Comparison of ENCODE assay signal across 8 mouse cellular contexts in the genomic region with DNA sequence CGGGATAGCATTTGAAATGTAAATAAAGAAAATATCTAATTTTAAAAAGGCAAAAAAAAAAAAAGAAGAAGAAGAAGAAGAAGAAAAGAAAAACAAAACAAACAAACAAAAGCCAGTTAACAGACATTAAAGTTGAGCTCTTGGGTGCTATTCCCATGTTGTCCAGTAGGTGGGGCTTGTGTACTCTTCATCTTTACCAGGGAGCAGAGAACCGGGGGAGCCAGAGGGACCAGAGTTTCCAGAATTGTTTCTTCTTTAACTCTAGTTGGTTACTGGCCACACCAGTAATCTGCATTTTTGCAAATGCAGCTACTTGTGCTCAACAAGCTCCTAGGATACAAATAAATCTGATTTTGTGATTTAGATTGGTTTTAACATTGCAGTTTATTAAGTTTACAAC.
DNase-seq lines count a peak whose midpoint lies in the region; ATAC-seq and TF ChIP-seq lines count a peak whose summit lies in the region.

No protein-coding gene starts in this region.

- TF ChIP-seq CTCF in bone marrow macrophage, adult 2 months (IDR thresholded peaks at IDR 0.05; ENCODE audit: low read depth, low read length), result 0 out of 2 replicates have a peak, but pooled peaks have one; percentile 11
- TF ChIP-seq CTCF in testis, adult 2 months (IDR thresholded peaks at IDR 0.05; ENCODE audit: control insufficient read depth, insufficient read depth, insufficient replicate concordance, low read depth, low read length), result peak; percentile 40; the same call in 1 of the 2 replicates

- no peaks in the 10 kb centered on the region for H3K36me3 ChIP-seq in hindbrain, embryonic 10.5 days
- no peaks in the 10 kb centered on the region for H3K36me3 ChIP-seq in hindbrain, embryonic 13.5 days
- H3K36me3 ChIP-seq in embryonic facial prominence, embryonic 11.5 days (replicated peaks; ENCODE audit: control insufficient read depth, insufficient read depth, low read depth, low read length), result no peaks in the 10 kb centered on the region
- no peaks in the 10 kb centered on the region for H3K36me3 ChIP-seq in midbrain, embryonic 15.5 days (replicated peaks)
- H3K36me3 ChIP-seq in testis, adult 2 months (ENCODE audit: control insufficient read depth, insufficient read depth, low read length), result no peaks in the 10 kb centered on the region

- no peak overlapping the region for H3K9ac ChIP-seq in hindbrain, embryonic 13.5 days
- no peak overlapping the region for H3K9ac ChIP-seq in embryonic facial prominence, embryonic 11.5 days (replicated peaks; ENCODE audit: low read length)
- H3K9ac ChIP-seq in midbrain, embryonic 15.5 days, result no peak overlapping the region

- no peak overlapping the region for H3K27ac ChIP-seq in hindbrain, embryonic 10.5 days
- H3K27ac ChIP-seq in hindbrain, embryonic 13.5 days, result no peak overlapping the region
- no peak overlapping the region for H3K27ac ChIP-seq in bone marrow macrophage, adult 2 months (ENCODE audit: insufficient read depth, low read depth, low read length)
- no peak overlapping the region for H3K27ac ChIP-seq in embryonic facial prominence, embryonic 11.5 days (replicated peaks; ENCODE audit: low read depth, low read length)
- H3K27ac ChIP-seq in midbrain, embryonic 15.5 days, result no peak overlapping the region
- H3K27ac ChIP-seq in testis, adult 2 months (ENCODE audit: control insufficient read depth, insufficient read depth, low read depth, low read length), result no peak overlapping the region

- H3K4me1 ChIP-seq in hindbrain, embryonic 10.5 days (replicated peaks), result no peaks in the 10 kb centered on the region
- no peaks in the 10 kb centered on the region for H3K4me1 ChIP-seq in hindbrain, embryonic 13.5 days (replicated peaks)
- no peaks in the 10 kb centered on the region for H3K4me1 ChIP-seq in bone marrow macrophage, adult 2 months (ENCODE audit: control insufficient read depth, insufficient read depth, low read length)
- no peaks in the 10 kb centered on the region for H3K4me1 ChIP-seq in embryonic facial prominence, embryonic 11.5 days (ENCODE audit: control insufficient read depth, insufficient read depth, low read length)
- no peaks in the 10 kb centered on the region for H3K4me1 ChIP-seq in midbrain, embryonic 15.5 days
- no peaks in the 10 kb centered on the region for H3K4me1 ChIP-seq in testis, adult 2 months (ENCODE audit: control insufficient read depth, insufficient read depth, low read length)

- no peaks in the 10 kb centered on the region for H3K9me3 ChIP-seq in hindbrain, embryonic 10.5 days
- H3K9me3 ChIP-seq in hindbrain, embryonic 13.5 days, result no peaks in the 10 kb centered on the region
- H3K9me3 ChIP-seq in embryonic facial prominence, embryonic 11.5 days (replicated peaks; ENCODE audit: control insufficient read depth, low read length), result no peaks in the 10 kb centered on the region
- no peaks in the 10 kb centered on the region for H3K9me3 ChIP-seq in midbrain, embryonic 15.5 days

- no peak for TF ChIP-seq POLR2A in bone marrow macrophage, adult 2 months (IDR thresholded peaks at IDR 0.05; ENCODE audit: borderline replicate concordance, low read depth, low read length)
- TF ChIP-seq POLR2A in testis, adult 2 months (IDR thresholded peaks at IDR 0.05; ENCODE audit: control insufficient read depth, low read depth, low read length), result no peak

- 7% methylated on average over 2 of the region's 2 CpGs for WGBS in hindbrain, embryonic 10.5 days
- WGBS in hindbrain, embryonic 13.5 days, result 19% methylated on average over 2 of the region's 2 CpGs
- 3% methylated on average over 2 of the region's 2 CpGs for WGBS in embryonic facial prominence, embryonic 11.5 days
- 22% methylated on average over 2 of the region's 2 CpGs for WGBS in midbrain, embryonic 15.5 days

- ATAC-seq in hindbrain, embryonic 13.5 days (ENCODE audit: low FRiP score), result no peak
- ATAC-seq in embryonic facial prominence, embryonic 11.5 days (replicated peaks; ENCODE audit: insufficient number of reproducible peaks, low FRiP score, low TSS enrichment, low read depth), result no peak
- ATAC-seq in midbrain, embryonic 15.5 days (replicated peaks), result 0 out of 2 replicates have a peak, but pooled peaks have one; percentile 52

- H3K4me3 ChIP-seq in hindbrain, embryonic 10.5 days, result no peak overlapping the region
- no peak overlapping the region for H3K4me3 ChIP-seq in hindbrain, embryonic 13.5 days
- no peak overlapping the region for H3K4me3 ChIP-seq in bone marrow macrophage, adult 2 months (ENCODE audit: insufficient read depth, low read length)
- H3K4me3 ChIP-seq in embryonic facial prominence, embryonic 11.5 days (ENCODE audit: low read depth, low read length), result no peak overlapping the region
- no peak overlapping the region for H3K4me3 ChIP-seq in midbrain, embryonic 15.5 days
- no peak overlapping the region for H3K4me3 ChIP-seq in testis, adult 2 months (ENCODE audit: control insufficient read depth, low read depth, low read length)

- peak; percentile 59 for DNase-seq in hindbrain, embryonic 10.5 days (ENCODE audit: low spot score)
- peak; percentile 90 for DNase-seq in embryonic facial prominence, embryonic 11.5 days (ENCODE audit: low spot score)
- DNase-seq in heart, postnatal 4 days, result peak; percentile 69
- peak; percentile 9 to 45 for DNase-seq in layer of hippocampus, postnatal 36 days

- H3K4me2 ChIP-seq in hindbrain, embryonic 13.5 days, result no peak overlapping the region
- no peak overlapping the region for H3K4me2 ChIP-seq in embryonic facial prominence, embryonic 11.5 days (ENCODE audit: low read depth, low read length)
- H3K4me2 ChIP-seq in midbrain, embryonic 15.5 days, result no peak overlapping the region

- no peaks in the 10 kb centered on the region for H3K27me3 ChIP-seq in hindbrain, embryonic 10.5 days (ENCODE audit: insufficient read depth, poor library complexity, severe bottlenecking)
- H3K27me3 ChIP-seq in hindbrain, embryonic 13.5 days, result no peaks in the 10 kb centered on the region
- no peaks in the 10 kb centered on the region for H3K27me3 ChIP-seq in embryonic facial prominence, embryonic 11.5 days (ENCODE audit: control insufficient read depth, insufficient read depth, low read length)
- no peaks in the 10 kb centered on the region for H3K27me3 ChIP-seq in midbrain, embryonic 15.5 days (replicated peaks)
- H3K27me3 ChIP-seq in testis, adult 2 months (ENCODE audit: control insufficient read depth, insufficient read depth, low read length), result no peaks in the 10 kb centered on the region

Comparison
In these comparisons a context has a peak if more than half of its experiments do, and no peak if none do; other contexts are left out.
1. DNase-seq: peak in every context shown above with its lines; median percentile 90 in embryonic facial prominence, embryonic 11.5 days; 69 in heart, postnatal 4 days; 59 in hindbrain, embryonic 10.5 days; 27 in layer of hippocampus, postnatal 36 days.